Mouse (Mus musculus): ENCODE results near the gene Epha6. TPM values are rescaled to one million over a fixed set of nuclear protein-coding genes. Genes with fewer than 3 reads are reported as not detected.

Gene Epha6
- polyA plus RNA-seq, 1 experiment from 2014 or later, result not detected

- Histone ChIP-seq H3K27ac (no peak overlapping the region), H3K27me3 (replicated peaks) (no peaks in the 10 kb centered on the region), H3K4me2 (no peak overlapping the region), H3K4me1 (no peaks in the 10 kb centered on the region), H3K4me3 (no peak overlapping the region), H3K36me3 (no peaks in the 10 kb centered on the region), H3K9ac (no peak overlapping the region), H3K9me3 (replicated peaks) (no peaks in the 10 kb centered on the region)
- no peak for ATAC-seq
- 81% methylated on average over 7 of the region's 7 CpGs for WGBS (ENCODE audit: insufficient replicate concordance)
Measured at GRCm38 (mm10) chr16:59693230-59693629, 912.1 kb downstream of the Epha6 start.

- no peak for ATAC-seq
- Histone ChIP-seq H3K9ac (no peak overlapping the region), H3K36me3 (no peaks in the 10 kb centered on the region), H3K4me3 (no peak overlapping the region), H3K4me2 (no peak overlapping the region), H3K27me3 (replicated peaks) (no peaks in the 10 kb centered on the region), H3K4me1 (no peaks in the 10 kb centered on the region), H3K9me3 (replicated peaks) (no peaks in the 10 kb centered on the region), H3K27ac (no peak overlapping the region)
- WGBS (ENCODE audit: insufficient replicate concordance), result 69% methylated on average over 5 of the region's 5 CpGs
Measured at GRCm38 (mm10) chr16:59689120-59689519, 916.2 kb downstream of the Epha6 start.

GRCm38 (mm10) chr16:59685135-59685534, 920.2 kb downstream of the Epha6 start:
- Histone ChIP-seq H3K4me3 (no peak overlapping the region), H3K4me1 (no peaks in the 10 kb centered on the region), H3K4me2 (no peak overlapping the region), H3K9me3 (replicated peaks) (no peaks in the 10 kb centered on the region), H3K36me3 (no peaks in the 10 kb centered on the region), H3K27ac (no peak overlapping the region), H3K9ac (no peak overlapping the region), H3K27me3 (replicated peaks) (no peaks in the 10 kb centered on the region)
- WGBS (ENCODE audit: insufficient replicate concordance), result 38% methylated on average over 5 of the region's 5 CpGs
- ATAC-seq, result no peak

GRCm38 (mm10) chr16:59683434-59683833, 921.9 kb downstream of the Epha6 start:
- Histone ChIP-seq H3K4me3 (no peak overlapping the region), H3K9ac (no peak overlapping the region), H3K4me2 (no peak overlapping the region), H3K9me3 (replicated peaks) (no peaks in the 10 kb centered on the region), H3K36me3 (no peaks in the 10 kb centered on the region), H3K4me1 (no peaks in the 10 kb centered on the region), H3K27ac (no peak overlapping the region), H3K27me3 (replicated peaks) (no peaks in the 10 kb centered on the region)
- 12% methylated on average over 8 of the region's 8 CpGs for WGBS (ENCODE audit: insufficient replicate concordance)
- ATAC-seq, result no peak

GRCm38 (mm10) chr16:59682216-59682891, 923.0 kb downstream of the Epha6 start:
- Histone ChIP-seq H3K9me3 (replicated peaks) (no peaks in the 10 kb centered on the region), H3K4me2 (no peak overlapping the region), H3K27ac (no peak overlapping the region), H3K27me3 (replicated peaks) (no peaks in the 10 kb centered on the region), H3K4me1 (no peaks in the 10 kb centered on the region), H3K36me3 (no peaks in the 10 kb centered on the region), H3K4me3 (no peak overlapping the region), H3K9ac (no peak overlapping the region)
- ATAC-seq, result no peak
- 73% methylated on average over 8 of the region's 8 CpGs for WGBS (ENCODE audit: insufficient replicate concordance)

- WGBS (ENCODE audit: insufficient replicate concordance), result 69% methylated on average over 2 of the region's 2 CpGs
- Histone ChIP-seq H3K4me3 (no peak overlapping the region), H3K27me3 (replicated peaks) (no peaks in the 10 kb centered on the region), H3K27ac (no peak overlapping the region), H3K9ac (no peak overlapping the region), H3K9me3 (replicated peaks) (no peaks in the 10 kb centered on the region), H3K36me3 (no peaks in the 10 kb centered on the region), H3K4me1 (no peaks in the 10 kb centered on the region), H3K4me2 (no peak overlapping the region)
- ATAC-seq, result no peak
Measured at GRCm38 (mm10) chr16:59666938-59667337, 938.4 kb downstream of the Epha6 start.

- Histone ChIP-seq H3K9ac (no peak overlapping the region), H3K4me1 (peaks cover 6% of the 10 kb centered on the region; the same call in 1 of the 2 replicates), H3K4me3 (no peak overlapping the region), H3K4me2 (no peak overlapping the region), H3K27ac (no peak overlapping the region), H3K27me3 (replicated peaks) (peaks cover 6% of the 10 kb centered on the region; the same call in 1 of the 2 replicates), H3K9me3 (replicated peaks) (no peaks in the 10 kb centered on the region), H3K36me3 (no peaks in the 10 kb centered on the region)
- 57% methylated on average over 2 of the region's 2 CpGs for WGBS (ENCODE audit: insufficient replicate concordance)
- no peak for ATAC-seq
Measured at GRCm38 (mm10) chr16:59643766-59644165, 961.6 kb downstream of the Epha6 start.

- no peaks in the 10 kb centered on the region for H3K9me3 ChIP-seq (replicated peaks)
- peaks cover 10% of the 10 kb centered on the region for H3K4me1 ChIP-seq
- no peak overlapping the region for H3K4me2 ChIP-seq
- H3K4me3 ChIP-seq, result no peak overlapping the region
- ATAC-seq, result no peak
- H3K9ac ChIP-seq, result no peak overlapping the region
- peaks cover 6% of the 10 kb centered on the region; the same call in 1 of the 2 replicates for H3K27me3 ChIP-seq (replicated peaks)
- H3K27ac ChIP-seq, result no peak overlapping the region
- 85% methylated on average over 3 of the region's 3 CpGs for WGBS (ENCODE audit: insufficient replicate concordance)
- H3K36me3 ChIP-seq, result no peaks in the 10 kb centered on the region
Measured at GRCm38 (mm10) chr16:59639985-59640384, 965.3 kb downstream of the Epha6 start.

- peak within 1 kb of the TSS; percentile 88 for H3K27ac ChIP-seq
- ATAC-seq, result peak; percentile 98
- H3K36me3 ChIP-seq, result no peaks in the 10 kb centered on the region
- no peaks in the 10 kb centered on the region for H3K9me3 ChIP-seq (replicated peaks)
- peak within 1 kb of the TSS; percentile 68 for H3K9ac ChIP-seq
- 1% methylated on average over 46 of the region's 46 CpGs for WGBS (ENCODE audit: insufficient replicate concordance)
- peaks cover 6% of the 10 kb centered on the region; the same call in 1 of the 2 replicates for H3K27me3 ChIP-seq (replicated peaks)
- peaks cover 10% of the 10 kb centered on the region for H3K4me1 ChIP-seq
- peak within 1 kb of the TSS; percentile 74 for H3K4me3 ChIP-seq
- peak within 1 kb of the TSS; percentile 80 for H3K4me2 ChIP-seq
Measured at GRCm38 (mm10) chr16:59639102-59639691, 966.1 kb downstream of the Epha6 start, which contains the start of gene Arl6. Gene Arl6, minus strand, starts transcription at chr16:59639391.

- ATAC-seq, result no peak
- 67% methylated on average over 2 of the region's 2 CpGs for WGBS (ENCODE audit: insufficient replicate concordance)
- H3K9me3 ChIP-seq (replicated peaks), result no peaks in the 10 kb centered on the region
Measured at GRCm38 (mm10) chr16:59634598-59634997, 970.7 kb downstream of the Epha6 start.

GRCm38 (mm10) chr16:59621554-59621953, 983.8 kb downstream of the Epha6 start:
- no peaks in the 10 kb centered on the region for H3K4me1 ChIP-seq
- no peak overlapping the region for H3K9ac ChIP-seq
- no peak overlapping the region for H3K4me3 ChIP-seq
- no peak overlapping the region for H3K27ac ChIP-seq
- no peaks in the 10 kb centered on the region for H3K27me3 ChIP-seq (replicated peaks)
- WGBS (ENCODE audit: insufficient replicate concordance), result 94% methylated on average over 2 of the region's 2 CpGs
- H3K4me2 ChIP-seq, result no peak overlapping the region
- H3K9me3 ChIP-seq (replicated peaks), result no peaks in the 10 kb centered on the region
- H3K36me3 ChIP-seq, result no peaks in the 10 kb centered on the region
- no peak for ATAC-seq

More at GRCm38 (mm10) chr16:59634598-59634997, 970.7 kb downstream of the Epha6 start:
- Histone ChIP-seq H3K4me1 (peaks cover 9% of the 10 kb centered on the region), H3K4me3 (no peak overlapping the region), H3K4me2 (no peak overlapping the region), H3K36me3 (no peaks in the 10 kb centered on the region), H3K9ac (no peak overlapping the region), H3K27me3 (replicated peaks) (no peaks in the 10 kb centered on the region), H3K27ac (no peak overlapping the region)

- Histone ChIP-seq H3K27me3 (replicated peaks) (no peaks in the 10 kb centered on the region), H3K4me1 (no peaks in the 10 kb centered on the region), H3K4me3 (no peak overlapping the region), H3K9ac (no peak overlapping the region), H3K36me3 (no peaks in the 10 kb centered on the region), H3K4me2 (no peak overlapping the region), H3K9me3 (replicated peaks) (no peaks in the 10 kb centered on the region), H3K27ac (no peak overlapping the region)
- WGBS (ENCODE audit: insufficient replicate concordance), result 26% methylated on average over 3 of the region's 3 CpGs
- ATAC-seq, result no peak
Measured at GRCm38 (mm10) chr16:59617167-59617566, 988.2 kb downstream of the Epha6 start.
